In the genomic region with DNA sequence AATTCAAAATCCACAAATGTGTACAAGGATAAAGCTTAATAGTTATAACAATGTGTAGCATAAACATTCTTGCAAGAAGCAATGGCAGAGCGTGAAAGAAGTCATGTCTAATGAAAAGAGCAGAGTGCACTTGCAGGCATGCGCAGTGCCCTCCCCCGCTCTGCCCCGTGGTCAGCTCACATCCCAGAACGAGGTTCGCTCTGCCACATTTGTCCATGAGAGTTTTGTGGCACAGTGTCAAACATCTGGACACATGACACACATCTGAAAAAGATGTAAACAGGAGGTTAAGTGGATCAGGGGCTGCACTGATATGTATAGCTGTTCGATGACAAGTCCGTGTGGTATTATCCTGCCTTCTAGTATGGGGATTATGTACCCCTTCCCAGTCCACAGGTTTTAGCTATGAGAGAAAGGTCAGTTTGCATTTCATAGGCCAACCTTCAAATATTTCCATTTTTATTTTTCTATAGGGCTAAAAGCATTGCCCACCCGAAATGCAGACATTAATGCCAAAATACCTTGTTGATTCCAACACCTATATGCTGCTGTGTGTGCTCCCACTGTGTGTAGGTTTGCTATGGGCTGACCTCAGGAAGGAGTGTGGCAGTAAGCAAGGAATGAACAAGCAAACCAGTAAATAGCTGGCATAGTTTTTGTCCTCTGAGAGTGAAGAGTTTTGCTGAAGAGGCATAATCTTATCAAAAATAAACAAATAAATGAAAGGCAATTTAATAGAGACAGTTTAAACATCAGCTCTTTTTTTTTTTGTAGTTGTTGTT, we compare ENCODE assay signal across 16 mouse cellular contexts.
DNase-seq lines count a peak whose midpoint lies in the region; ATAC-seq and TF ChIP-seq lines count a peak whose summit lies in the region.
"Had no signal": no experiment of that assay in that cellular context is flagged by ENCODE, and none has a peak within 500 bp of the region (broad histone marks: within the 10 kb centered on the region; RNA-seq: fewer than 3 reads in every experiment).

No protein-coding gene starts in this region.

- no peak overlapping the region for H3K4me3 ChIP-seq in heart, embryonic 13.5 days
- H3K4me3 ChIP-seq in limb, embryonic 11.5 days (ENCODE audit: low read depth, low read length) = no peak overlapping the region
- H3K4me3 ChIP-seq in limb, embryonic 10.5 days = no peak overlapping the region
- no peak overlapping the region for H3K4me3 ChIP-seq in C2C12 (ENCODE audit: insufficient read depth, poor library complexity, severe bottlenecking)
- H3K4me3 ChIP-seq: embryonic facial prominence, embryonic 13.5 days; left cerebral cortex, adult 2 months; limb, embryonic 15.5 days had no signal

- no peaks in the 10 kb centered on the region for H3K27me3 ChIP-seq in heart, embryonic 13.5 days (replicated peaks)
- no peaks in the 10 kb centered on the region for H3K27me3 ChIP-seq in limb, embryonic 11.5 days (ENCODE audit: control insufficient read depth, insufficient read depth, low read length)
- H3K27me3 ChIP-seq in limb, embryonic 10.5 days (ENCODE audit: low read depth, poor library complexity, severe bottlenecking) = no peaks in the 10 kb centered on the region
- H3K27me3 ChIP-seq in C2C12 (ENCODE audit: control insufficient read depth, insufficient read depth, insufficient read length) = no peaks in the 10 kb centered on the region
- H3K27me3 ChIP-seq: embryonic facial prominence, embryonic 13.5 days; limb, embryonic 15.5 days; Patski had no signal

- DNase-seq in heart, postnatal 25 days (ENCODE audit: low spot score) = no peak
- peak; percentile 17 for DNase-seq in limb, embryonic 11.5 days (ENCODE audit: low spot score)
- no peak for DNase-seq in limb, embryonic 10.5 days (ENCODE audit: low spot score)
- peak; percentile 59 to 73 for DNase-seq in adrenal gland, postnatal 36 days
- no peak for DNase-seq in spleen, postnatal 14 days (ENCODE audit: low spot score in 2 of 2)
- DNase-seq: cerebellum, adult 11 months; midbrain, embryonic 14.5 days; right cerebral cortex, postnatal 25 days; thymus, postnatal 25 days had no signal

- H3K79me3 ChIP-seq in C2C12 (ENCODE audit: low read depth) = no peaks in the 10 kb centered on the region

- H3K36me3 ChIP-seq in heart, embryonic 13.5 days = no peaks in the 10 kb centered on the region
- no peaks in the 10 kb centered on the region for H3K36me3 ChIP-seq in limb, embryonic 11.5 days (ENCODE audit: control insufficient read depth, insufficient read depth, low read length)
- no peaks in the 10 kb centered on the region for H3K36me3 ChIP-seq in limb, embryonic 10.5 days
- no peaks in the 10 kb centered on the region for H3K36me3 ChIP-seq in C2C12 (ENCODE audit: control insufficient read depth, insufficient read depth)
- H3K36me3 ChIP-seq: embryonic facial prominence, embryonic 13.5 days; limb, embryonic 15.5 days had no signal

- H3ac ChIP-seq in C2C12 (ENCODE audit: control insufficient read depth, insufficient read length, low read depth) = no peak overlapping the region

- H3K79me2 ChIP-seq in C2C12 (ENCODE audit: control insufficient read depth, insufficient read depth) = no peaks in the 10 kb centered on the region

- H3K4me2 ChIP-seq in heart, embryonic 13.5 days = 0 out of 2 replicates have a peak overlapping the region, but pooled peaks have one; percentile 21
- no peak overlapping the region for H3K4me2 ChIP-seq in limb, embryonic 11.5 days (ENCODE audit: low read depth, severe bottlenecking)
- H3K4me2 ChIP-seq: embryonic facial prominence, embryonic 13.5 days had no signal

- peaks cover 36% of the 10 kb centered on the region for H3K4me1 ChIP-seq in heart, embryonic 13.5 days
- H3K4me1 ChIP-seq in limb, embryonic 11.5 days (ENCODE audit: control insufficient read depth, insufficient read depth, low read length) = 0 out of 2 replicates have a peak, but pooled peaks cover 3% of the 10 kb centered on the region
- H3K4me1 ChIP-seq in limb, embryonic 10.5 days = peaks cover 19% of the 10 kb centered on the region

- intact Hi-C loops in heart, postnatal 25 days (cut with DNase I) = no loop called here

- H3K9me3 ChIP-seq in heart, embryonic 13.5 days = no peaks in the 10 kb centered on the region
- H3K9me3 ChIP-seq in limb, embryonic 11.5 days (ENCODE audit: control insufficient read depth, low read length) = no peaks in the 10 kb centered on the region
- no peaks in the 10 kb centered on the region for H3K9me3 ChIP-seq in limb, embryonic 10.5 days (replicated peaks)
- H3K9me3 ChIP-seq: embryonic facial prominence, embryonic 13.5 days; limb, embryonic 15.5 days had no signal

- 64% methylated on average over 9 of the region's 9 CpGs for WGBS in heart, embryonic 13.5 days
- 87% methylated on average over 9 of the region's 9 CpGs for WGBS in limb, embryonic 11.5 days
- WGBS in limb, embryonic 10.5 days = 85% methylated on average over 9 of the region's 9 CpGs

- H3K27ac ChIP-seq in heart, embryonic 13.5 days (replicated peaks) = peak overlapping the region; percentile 84
- H3K27ac ChIP-seq in limb, embryonic 11.5 days (replicated peaks; ENCODE audit: low read depth, low read length) = no peak overlapping the region
- H3K27ac ChIP-seq in limb, embryonic 10.5 days = no peak overlapping the region
- H3K27ac ChIP-seq: left cerebral cortex, adult 2 months had no signal

- no peak overlapping the region for H3K9ac ChIP-seq in heart, embryonic 13.5 days
- H3K9ac ChIP-seq in limb, embryonic 11.5 days (ENCODE audit: low read length) = no peak overlapping the region
- H3K9ac ChIP-seq: embryonic facial prominence, embryonic 13.5 days; limb, embryonic 15.5 days had no signal

- ATAC-seq in heart, embryonic 13.5 days (ENCODE audit: extremely low read depth, insufficient number of reproducible peaks, low FRiP score, low TSS enrichment) = no peak
- ATAC-seq in limb, embryonic 11.5 days (ENCODE audit: insufficient number of reproducible peaks, low FRiP score, low TSS enrichment, low read depth) = no peak
- ATAC-seq in CD4-positive, CD25-positive, alpha-beta regulatory T cell, adult 4 months = no peak
- ATAC-seq: Patski had no signal

- no peak for TF ChIP-seq CTCF in C2C12 (IDR thresholded peaks at IDR 0.05; ENCODE audit: control insufficient read depth, insufficient read depth, insufficient read length)

TF ChIP-seq in C2C12, 6 proteins besides CTCF, POLR2A, EP300 and RAD21:
- TF ChIP-seq USF1 (IDR thresholded peaks at IDR 0.05; ENCODE audit: low read depth) = peak; percentile 47
- TF ChIP-seq MAX (IDR thresholded peaks at IDR 0.05) = no peak
- no peak for TF ChIP-seq CEBPB (IDR thresholded peaks at IDR 0.05; ENCODE audit: low read depth)
- TF ChIP-seq MYOG (IDR thresholded peaks at IDR 0.05; ENCODE audit: control insufficient read depth, extremely low read depth, insufficient read length) = no peak
- TF ChIP-seq FOSL1 (IDR thresholded peaks at IDR 0.05; ENCODE audit: insufficient read depth, low read length, poor library complexity, severe bottlenecking) = no peak

Comparison
In these comparisons a context has a peak if more than half of its experiments do, and no peak if none do; other contexts are left out.
1. DNase-seq: peak in limb, embryonic 11.5 days (single experiment) and adrenal gland, postnatal 36 days (2 of 2); none in heart, postnatal 25 days (single experiment), limb, embryonic 10.5 days (single experiment) and spleen, postnatal 14 days (0 of 2).